Mouse (Mus musculus) adrenal gland, postnatal 36 days (tissue): ENCODE measurements around the gene Dvl2. TPM values are rescaled to one million over a fixed set of nuclear protein-coding genes. Genes with fewer than 3 reads are reported as not detected.
"Not testable (repeated sequence)": the region's sequence is repeated elsewhere in the genome, so short reads cannot be mapped to it uniquely, and the experiment has no call there.

Source experiments
- DNase-seq, 2 experiments: peaks; one replicate each; pipeline ENCODE4 v3.0.0; 2021; ENCODE audit warnings: mixed read lengths in 1 of 2
- total RNA-seq, 2 experiments: library from RNA; stranded (reverse); gene quantifications; 2 replicates each; pipeline ENCODE4 v1.2.3; 2021

The Dvl2 gene
- total RNA-seq, 2 experiments from 2014 or later: 15.6 to 17.4 TPM

GRCm38 (mm10) chr11:70010033-70010432 is 9.6 kb downstream of the Dvl2 start:
- peak in 1 of 2 experiments; percentile 39 for DNase-seq

- DNase-seq: no peak
Measured at GRCm38 (mm10) chr11:70010548-70010947, 10.2 kb downstream of the Dvl2 start.

GRCm38 (mm10) chr11:70010961-70011360 is 10.6 kb downstream of the Dvl2 start:
- no peak for DNase-seq

GRCm38 (mm10) chr11:70012931-70013330 is 12.5 kb downstream of the Dvl2 start:
- DNase-seq: no peak

- DNase-seq: no peak
Measured at GRCm38 (mm10) chr11:70013408-70013807, 13.0 kb downstream of the Dvl2 start.

- no peak for DNase-seq
Measured at GRCm38 (mm10) chr11:70014051-70014450, 13.7 kb downstream of the Dvl2 start.

- peak; percentile 95 to 96 for DNase-seq
Measured at GRCm38 (mm10) chr11:70014880-70015558, 14.6 kb downstream of the Dvl2 start, which contains the start of gene Acadvl. Acadvl (minus strand) TSS chr11:70015411.

GRCm38 (mm10) chr11:70015677-70016076 is 15.3 kb downstream of the Dvl2 start:
- no peak for DNase-seq

- not testable (repeated sequence) for DNase-seq
Measured at GRCm38 (mm10) chr11:70016177-70016576, 15.8 kb downstream of the Dvl2 start.

- DNase-seq: no peak
Measured at GRCm38 (mm10) chr11:70016669-70017068, 16.3 kb downstream of the Dvl2 start, which contains the start of gene Dlg4. Dlg4 (plus strand) TSS chr11:70016942.

GRCm38 (mm10) chr11:70017199-70017767 is 16.9 kb downstream of the Dvl2 start:
- no peak for DNase-seq

- peak in 1 of 2 experiments; percentile 70 for DNase-seq
Measured at GRCm38 (mm10) chr11:70018131-70018990, 18.0 kb downstream of the Dvl2 start.

- DNase-seq: no peak
Measured at GRCm38 (mm10) chr11:70019495-70020021, 19.2 kb downstream of the Dvl2 start.

- DNase-seq: no peak
Measured at GRCm38 (mm10) chr11:70020022-70020631, 19.7 kb downstream of the Dvl2 start.

GRCm38 (mm10) chr11:70020731-70021263 is 20.4 kb downstream of the Dvl2 start:
- peak; percentile 67 to 76 for DNase-seq

- peak; percentile 96 to 97 for DNase-seq
Measured at GRCm38 (mm10) chr11:70021264-70022132, 21.1 kb downstream of the Dvl2 start.

- peak in 1 of 2 experiments; percentile 62 for DNase-seq
Measured at GRCm38 (mm10) chr11:70023481-70024150, 23.2 kb downstream of the Dvl2 start.

- no peak for DNase-seq
Measured at GRCm38 (mm10) chr11:70024151-70024514, 23.7 kb downstream of the Dvl2 start.

GRCm38 (mm10) chr11:70026689-70027088 is 26.3 kb downstream of the Dvl2 start:
- peak in 1 of 2 experiments; percentile 65 for DNase-seq

- no peak for DNase-seq
Measured at GRCm38 (mm10) chr11:70027397-70027796, 27.0 kb downstream of the Dvl2 start.
